Mouse (Mus musculus) cortical plate, adult 2 months (tissue): ENCODE results near the gene Stk16.

Experiments
- CTCF ChIP-seq: fragments of 200-500 bp; IDR thresholded peaks from 2 replicates; pipeline ENCODE4 v1.5.1; 2011; ENCODE audit warnings: mild to moderate bottlenecking, control low read depth, low read length; ENCODE audit not compliant: insufficient read depth; ENCODE audit errors: extremely low read depth
- POLR2A ChIP-seq: fragments of 200-500 bp; IDR thresholded peaks from 2 replicates; pipeline ENCODE4 v1.6.1; 2011; ENCODE audit warnings: mild to moderate bottlenecking, low read length, control low read depth; ENCODE audit not compliant: insufficient read depth; ENCODE audit errors: extremely low read depth

- TF ChIP-seq CTCF, result no peak
- TF ChIP-seq POLR2A, result peak; percentile 73
Measured at GRCm38 (mm10) chr1:75210136-75211087, at the start of gene Stk16, which contains the start of gene Glb1l.
